Mouse (Mus musculus): ENCODE measurements around the gene Celf1.
A peak's percentile ranks its signal among the peaks of the same experiment; 100 is the strongest.

The Celf1 gene

GRCm38 (mm10) chr2:91064211-91064610 lies 124.0 kb downstream of the Celf1 start:
- no peak for DNase-seq

DNA sequence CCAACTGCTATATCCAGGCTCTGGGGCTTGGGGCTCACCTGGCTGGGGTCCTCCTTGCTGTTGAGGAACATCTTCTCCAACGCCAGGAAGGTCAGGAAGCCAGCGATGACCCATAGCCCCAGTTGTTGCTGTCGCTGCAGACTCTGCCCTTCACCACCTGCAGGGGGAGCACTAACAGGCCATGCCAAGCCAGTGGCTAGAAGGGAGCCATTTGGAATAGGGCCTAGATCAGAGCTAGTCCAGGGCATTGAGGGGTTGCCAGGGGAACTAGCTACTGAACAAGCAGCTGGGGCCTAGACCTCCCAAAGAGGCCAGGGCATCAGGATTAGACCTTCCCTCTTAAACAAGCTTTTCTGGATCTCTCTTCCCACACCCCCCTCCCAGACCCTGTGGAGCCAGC lies 125.4 kb downstream of the Celf1 start:
- peak; percentile 44 for DNase-seq

DNA sequence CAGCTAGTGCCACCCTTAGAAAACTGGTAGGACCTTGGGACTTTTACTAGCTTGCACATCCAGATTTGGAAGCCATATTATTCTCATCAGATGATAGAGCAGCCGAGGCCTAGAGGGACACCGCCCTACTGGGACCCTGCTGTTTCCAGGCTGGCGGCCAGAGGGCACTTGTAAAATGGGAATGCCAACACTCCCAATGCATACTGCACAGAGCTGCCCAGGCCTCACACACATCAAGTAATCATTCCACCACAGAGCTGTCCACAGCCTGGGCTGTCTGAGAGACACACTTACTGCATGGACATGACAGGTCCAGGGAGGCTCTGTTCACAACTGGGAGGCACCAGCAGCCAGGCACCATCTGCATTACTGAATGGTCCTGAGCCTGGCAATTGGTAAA lies 126.3 kb downstream of the Celf1 start:
- no peak for DNase-seq

- no peak for DNase-seq
Observed at GRCm38 (mm10) chr2:91068162-91068871, 128.1 kb downstream of the Celf1 start.

- DNase-seq = no peak
Observed at GRCm38 (mm10) chr2:91068872-91069165, 128.6 kb downstream of the Celf1 start.
